9 mouse cellular contexts compared by ENCODE assay signal in genomic region chr12:12421580-12421878, GRCm38 (mm10).
DNase-seq lines count a peak whose midpoint lies in the region; ATAC-seq lines count a peak whose summit lies in the region.
"Had no signal": no experiment of that assay in that cellular context is flagged by ENCODE, and none has a peak within 500 bp of the region (broad histone marks: within the 10 kb centered on the region; RNA-seq: fewer than 3 reads in every experiment).

No protein-coding gene starts in this region.

- no peak for DNase-seq in heart, postnatal 14 days
- DNase-seq in intestine, embryonic 14.5 days (ENCODE audit: low spot score) = peak; percentile 54
- no peak for DNase-seq in layer of hippocampus, adult 11-12 months (ENCODE audit: low spot score)
- no peak for DNase-seq in gastrocnemius, postnatal 25 days

- H3K4me2 ChIP-seq in heart, embryonic 16.5 days (ENCODE audit: low read depth, low read length) = peak overlapping the region; percentile 87
- peak overlapping the region; percentile 70 for H3K4me2 ChIP-seq in embryonic facial prominence, embryonic 13.5 days
- H3K4me2 ChIP-seq in intestine, embryonic 14.5 days (ENCODE audit: low read length) = no peak overlapping the region
- H3K4me2 ChIP-seq in midbrain, embryonic 13.5 days (replicated peaks) = peak overlapping the region; percentile 58; the same call in 1 of the 2 replicates

- H3K27ac ChIP-seq in heart, embryonic 16.5 days (ENCODE audit: low read length) = no peak overlapping the region
- no peak overlapping the region for H3K27ac ChIP-seq in embryonic facial prominence, embryonic 13.5 days
- no peak overlapping the region for H3K27ac ChIP-seq in intestine, embryonic 14.5 days (ENCODE audit: low read depth)
- H3K27ac ChIP-seq in midbrain, embryonic 13.5 days = no peak overlapping the region

- H3K36me3 ChIP-seq in heart, embryonic 16.5 days (ENCODE audit: control insufficient read depth, insufficient read depth) = no peaks in the 10 kb centered on the region
- H3K36me3 ChIP-seq in embryonic facial prominence, embryonic 13.5 days = no peaks in the 10 kb centered on the region
- no peaks in the 10 kb centered on the region for H3K36me3 ChIP-seq in intestine, embryonic 14.5 days (ENCODE audit: control insufficient read depth, insufficient read depth, low read length)
- no peaks in the 10 kb centered on the region for H3K36me3 ChIP-seq in midbrain, embryonic 13.5 days

- peaks cover 9% of the 10 kb centered on the region for H3K4me1 ChIP-seq in heart, embryonic 16.5 days (ENCODE audit: control insufficient read depth, insufficient read depth, low read length)
- H3K4me1 ChIP-seq in embryonic facial prominence, embryonic 13.5 days = peaks cover 8% of the 10 kb centered on the region
- H3K4me1 ChIP-seq in intestine, embryonic 14.5 days (replicated peaks; ENCODE audit: control insufficient read depth, insufficient read depth, low read length) = peaks cover 6% of the 10 kb centered on the region; the same call in 1 of the 2 replicates
- H3K4me1 ChIP-seq in midbrain, embryonic 13.5 days (replicated peaks) = 0 out of 2 replicates have a peak, but pooled peaks cover 5% of the 10 kb centered on the region

- H3K9ac ChIP-seq in heart, embryonic 16.5 days (ENCODE audit: low read length) = no peak overlapping the region; the same call in 1 of the 2 replicates
- H3K9ac ChIP-seq in embryonic facial prominence, embryonic 13.5 days = no peak overlapping the region
- no peak overlapping the region for H3K9ac ChIP-seq in intestine, embryonic 14.5 days (ENCODE audit: low read length)
- H3K9ac ChIP-seq in midbrain, embryonic 13.5 days (replicated peaks) = peak overlapping the region; percentile 74; the same call in 1 of the 2 replicates

- 94% methylated on average over 8 of the region's 8 CpGs for WGBS in heart, embryonic 16.5 days
- WGBS in embryonic facial prominence, embryonic 13.5 days = 80% methylated on average over 8 of the region's 8 CpGs
- 93% methylated on average over 8 of the region's 8 CpGs for WGBS in intestine, embryonic 14.5 days
- 86% methylated on average over 8 of the region's 8 CpGs for WGBS in midbrain, embryonic 13.5 days

- intact Hi-C loops in heart, postnatal 14 days (cut with DNase I) = loop anchor here (1.0 kb wide), 2 partner anchors 521 to 794 kb away; no protein-coding TSS in a partner anchor

- H3K27me3 ChIP-seq in heart, embryonic 16.5 days (ENCODE audit: control insufficient read depth, insufficient read depth, low read length) = no peaks in the 10 kb centered on the region
- 0 out of 2 replicates have a peak, but pooled peaks cover 2% of the 10 kb centered on the region for H3K27me3 ChIP-seq in embryonic facial prominence, embryonic 13.5 days
- no peaks in the 10 kb centered on the region for H3K27me3 ChIP-seq in intestine, embryonic 14.5 days (replicated peaks; ENCODE audit: control insufficient read depth, insufficient read depth, low read length)
- 0 out of 2 replicates have a peak, but pooled peaks cover 2% of the 10 kb centered on the region for H3K27me3 ChIP-seq in midbrain, embryonic 13.5 days
- H3K27me3 ChIP-seq: CH12.LX had no signal

- no peak overlapping the region for H3K4me3 ChIP-seq in heart, embryonic 16.5 days (ENCODE audit: low read length)
- H3K4me3 ChIP-seq in embryonic facial prominence, embryonic 13.5 days = no peak overlapping the region
- no peak overlapping the region for H3K4me3 ChIP-seq in intestine, embryonic 14.5 days (ENCODE audit: low read depth, low read length)
- H3K4me3 ChIP-seq in midbrain, embryonic 13.5 days (replicated peaks) = no peak overlapping the region

- H3K9me3 ChIP-seq in heart, embryonic 16.5 days (replicated peaks; ENCODE audit: control insufficient read depth, low read length) = no peaks in the 10 kb centered on the region
- no peaks in the 10 kb centered on the region for H3K9me3 ChIP-seq in embryonic facial prominence, embryonic 13.5 days
- no peaks in the 10 kb centered on the region for H3K9me3 ChIP-seq in intestine, embryonic 14.5 days (ENCODE audit: control insufficient read depth, low read length)
- H3K9me3 ChIP-seq in midbrain, embryonic 13.5 days = no peaks in the 10 kb centered on the region

- no peak for ATAC-seq in heart, embryonic 16.5 days (replicated peaks; ENCODE audit: extremely low read depth, insufficient read depth, low FRiP score)
- no peak for ATAC-seq in embryonic facial prominence, embryonic 13.5 days (ENCODE audit: insufficient number of reproducible peaks, insufficient read depth, low FRiP score, low TSS enrichment, low read depth)
- ATAC-seq in intestine, embryonic 14.5 days (replicated peaks; ENCODE audit: low FRiP score, low TSS enrichment, low read depth) = no peak
- no peak for ATAC-seq in midbrain, embryonic 13.5 days
- no peak for ATAC-seq in frontal cortex, adult (ENCODE audit: low TSS enrichment)
